Mouse (Mus musculus) forebrain, embryonic 14.5 days (tissue): Measurements from ENCODE around the gene Uba52. TPM values are rescaled to one million over a fixed set of nuclear protein-coding genes. Genes with fewer than 3 reads are reported as not detected.

ENCODE experiments used
- ATAC-seq: fragments of 200-750 bp; cut with Nextera tagmentation; 2 replicates; pipeline ENCODE4 v1.8.0; 2017; ENCODE audit warnings: mild to moderate bottlenecking, moderate library complexity
- DNase-seq: peaks from one replicate; pipeline ENCODE4 v3.0.0-alpha.2; 2015; ENCODE audit warnings: low spot score
- H3K27ac ChIP-seq: fragments of 300-500 bp; sonication (generic); 2 replicates; pipeline ENCODE4 v1.5.1; 2014; ENCODE audit warnings: low read depth, mild to moderate bottlenecking, control low read depth, low read length, moderate library complexity
- H3K27me3 ChIP-seq: fragments of 300-500 bp; sonication (generic); replicated peaks from 2 replicates; pipeline ENCODE4 v1.6.1; 2014; ENCODE audit warnings: low read length, control low read depth, mixed read lengths; ENCODE audit not compliant: control insufficient read depth, insufficient read depth
- H3K36me3 ChIP-seq: fragments of 300-500 bp; sonication (generic); 2 replicates; pipeline ENCODE4 v1.6.1; 2014; ENCODE audit warnings: low read length, control low read depth; ENCODE audit not compliant: control insufficient read depth, insufficient read depth
- H3K4me1 ChIP-seq: fragments of 300-500 bp; sonication (generic); 2 replicates; pipeline ENCODE4 v1.6.1; 2014; ENCODE audit warnings: antibody characterized with exemption, low read length, control low read depth; ENCODE audit not compliant: control insufficient read depth, insufficient read depth
- H3K4me2 ChIP-seq: fragments of 300-500 bp; sonication (generic); 2 replicates; pipeline ENCODE4 v1.6.1; 2014; ENCODE audit warnings: mild to moderate bottlenecking, control low read depth, low read length
- H3K4me3 ChIP-seq: fragments of 300-500 bp; sonication (generic); 2 replicates; pipeline ENCODE4 v1.5.1; 2014; ENCODE audit warnings: low read depth, low read length, control low read depth
- H3K9ac ChIP-seq: fragments of 300-500 bp; sonication (generic); 2 replicates; pipeline ENCODE4 v1.6.1; 2014; ENCODE audit warnings: mild to moderate bottlenecking, low read length, control low read depth, moderate library complexity
- H3K9me3 ChIP-seq: fragments of 300-500 bp; sonication (generic); replicated peaks from 2 replicates; pipeline ENCODE4 v1.6.1; 2016; ENCODE audit warnings: low read length, control low read depth, mixed read lengths; ENCODE audit not compliant: control insufficient read depth
- WGBS: fragments of 180-500 bp; shearing (Covaris S2); extraction: QIAGEN DNeasy Blood & Tissue Kit; methylation state at CpG from one replicate; pipeline ENCODE4 v1.1.7; 2014; 5-methylcytosine and 5-hydroxymethylcytosine counted together
- polyA plus RNA-seq: library from polyadenylated mRNA; unstranded; fragments of >200 nt; fragmentation: Nextera tagmentation; extraction: Ambion mirVana; gene quantifications from 2 replicates; pipeline ENCODE4 v1.2.1, GENCODE M21; 2014

Gene Uba52
- polyA plus RNA-seq, 1 experiment from 2014 or later: 911 TPM

DNA sequence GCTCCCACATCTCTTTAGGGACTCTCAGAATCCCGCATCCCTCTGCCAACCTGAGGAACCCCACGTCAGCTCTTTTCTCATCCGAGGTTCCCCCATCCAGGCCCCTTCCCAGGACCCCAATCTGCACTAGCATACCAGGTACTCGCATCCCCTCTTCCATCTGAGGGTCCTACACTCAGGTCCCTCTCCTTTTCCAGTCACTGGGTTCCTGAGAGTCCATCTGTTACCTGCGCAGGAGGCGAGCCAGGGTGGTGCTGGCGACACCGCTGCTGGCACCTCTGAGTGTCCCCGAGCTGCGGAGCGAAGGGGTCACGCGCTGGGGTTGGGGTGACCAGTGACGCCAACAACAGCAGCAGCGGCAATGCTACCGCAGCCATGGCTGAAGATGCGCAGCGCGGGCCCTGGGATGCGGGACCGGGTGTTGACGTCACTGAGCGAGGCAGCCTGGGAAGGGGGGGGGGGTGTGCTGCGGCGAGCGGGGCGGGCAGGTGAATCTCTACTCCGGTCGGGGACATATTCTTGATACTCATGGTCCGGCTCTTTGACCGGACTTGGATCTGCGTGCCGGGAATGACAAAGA is 23.6 kb downstream of the Uba52 start, which contains the start of gene Tmem59l:
Tmem59l (minus strand) TSS at position 418 of the 580 bp plus-strand sequence.
- ATAC-seq: peak; percentile 75

DNA sequence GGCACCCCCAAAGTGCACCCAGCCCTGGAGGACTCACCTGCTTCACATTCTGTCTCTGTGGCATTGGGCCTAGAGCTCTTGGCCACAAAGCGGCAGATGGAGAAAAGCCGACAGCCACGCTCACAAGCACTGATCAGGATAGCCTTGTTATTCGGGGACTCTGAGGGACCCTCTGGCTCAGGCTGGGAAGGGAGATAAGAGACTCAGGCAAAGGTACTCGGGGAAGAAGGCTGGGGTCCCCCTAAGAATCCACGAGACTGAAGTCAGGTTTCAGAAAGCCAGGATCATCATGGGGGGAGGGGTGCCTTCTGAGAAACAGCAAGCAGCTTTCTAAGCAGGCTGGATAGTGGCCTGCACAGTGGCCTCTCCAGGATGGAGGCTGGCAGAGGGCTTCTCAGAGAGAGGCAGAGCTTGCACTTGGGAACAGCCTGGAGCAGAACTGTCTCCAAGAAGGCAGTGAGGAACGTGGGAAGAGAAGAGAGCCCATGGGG is 24.4 kb downstream of the Uba52 start:
- WGBS: 53% methylated on average over 6 of the region's 7 CpGs
- no peak for ATAC-seq
- peaks cover 7% of the 10 kb centered on the region for H3K4me1 ChIP-seq

More for the DNA sequence above, 23.6 kb downstream of the Uba52 start, which contains the start of gene Tmem59l:
- WGBS: 4% methylated on average over 33 of the region's 33 CpGs
- H3K4me3 ChIP-seq: peak within 1 kb of the TSS; percentile 39
- H3K27ac ChIP-seq: no peak within 1 kb of the TSS
- H3K4me2 ChIP-seq: peak within 1 kb of the TSS; percentile 55
- peaks cover 72% of the 10 kb centered on the region for H3K27me3 ChIP-seq
- H3K4me1 ChIP-seq: peaks cover 7% of the 10 kb centered on the region
- H3K36me3 ChIP-seq: no peaks in the 10 kb centered on the region
- H3K9ac ChIP-seq: peak within 1 kb of the TSS; percentile 65
- DNase-seq: peak; percentile 65
- H3K9me3 ChIP-seq: no peaks in the 10 kb centered on the region

DNA sequence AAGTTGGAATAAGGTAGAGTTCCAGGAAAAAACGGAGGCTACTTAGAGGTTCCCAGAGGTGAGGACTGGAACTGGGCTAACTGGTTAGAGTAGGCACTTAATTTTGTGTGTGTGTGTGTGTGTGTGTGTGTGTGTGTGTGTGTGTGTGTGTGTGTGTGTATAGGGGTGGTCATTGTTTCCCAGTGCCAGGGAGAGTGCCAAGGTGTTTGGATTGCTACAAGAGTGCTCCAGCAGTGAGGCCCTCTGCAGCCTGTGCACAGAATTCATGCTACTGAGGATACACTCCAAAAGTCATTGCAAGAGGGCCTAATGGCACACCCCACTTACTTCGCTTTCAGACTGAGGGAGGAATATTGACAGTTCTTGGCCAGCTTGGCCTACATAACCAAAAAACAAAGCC is 27.7 kb downstream of the Uba52 start:
- H3K27ac ChIP-seq: no peak overlapping the region
- no peaks in the 10 kb centered on the region for H3K36me3 ChIP-seq
- DNase-seq (no peak), ATAC-seq (no peak)
- H3K4me1 ChIP-seq: no peaks in the 10 kb centered on the region
- H3K9me3 ChIP-seq: no peaks in the 10 kb centered on the region
- no peak overlapping the region for H3K4me3 ChIP-seq
- WGBS: 58% methylated on average over 2 of the region's 2 CpGs
- H3K9ac ChIP-seq: no peak overlapping the region
- H3K27me3 ChIP-seq: peaks cover 40% of the 10 kb centered on the region
- no peak overlapping the region for H3K4me2 ChIP-seq

More for the DNA sequence above, 24.4 kb downstream of the Uba52 start:
- no peaks in the 10 kb centered on the region for H3K9me3 ChIP-seq
- H3K4me3 ChIP-seq: peak overlapping the region; percentile 39; the same call in 1 of the 2 replicates
- H3K27me3 ChIP-seq: peaks cover 69% of the 10 kb centered on the region
- H3K36me3 ChIP-seq: no peaks in the 10 kb centered on the region
- DNase-seq: no peak
- H3K9ac ChIP-seq: no peak overlapping the region
- no peak overlapping the region for H3K27ac ChIP-seq
- H3K4me2 ChIP-seq: peak overlapping the region; percentile 55

DNA sequence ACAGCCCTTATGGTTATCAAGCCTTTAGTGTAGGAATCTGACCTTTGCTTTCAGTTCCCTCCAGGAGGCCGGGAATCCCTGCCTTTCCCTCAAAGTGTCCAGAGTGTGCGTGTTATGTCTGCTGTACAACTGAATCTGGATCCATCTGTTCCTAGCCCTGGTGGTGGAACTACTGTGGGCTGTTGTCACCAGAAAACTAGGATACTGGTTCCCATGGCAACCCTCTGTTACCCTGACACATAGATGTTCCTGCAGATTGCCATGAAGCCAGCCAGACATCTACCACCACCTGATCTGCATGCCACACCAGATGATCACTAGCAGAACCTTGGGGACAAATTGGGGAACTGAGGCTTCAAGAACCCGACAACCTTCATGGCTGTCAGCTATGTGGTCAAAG is 28.7 kb downstream of the Uba52 start:
- no peak for DNase-seq
- H3K36me3 ChIP-seq: no peaks in the 10 kb centered on the region
- no peak overlapping the region for H3K4me3 ChIP-seq
- no peak overlapping the region for H3K27ac ChIP-seq
- no peak overlapping the region for H3K9ac ChIP-seq
- peaks cover 36% of the 10 kb centered on the region for H3K27me3 ChIP-seq
- no peak for ATAC-seq
- 0 out of 2 replicates have a peak, but pooled peaks cover 4% of the 10 kb centered on the region for H3K4me1 ChIP-seq
- WGBS: 83% methylated on average over 3 of the region's 3 CpGs
- no peaks in the 10 kb centered on the region for H3K9me3 ChIP-seq
- H3K4me2 ChIP-seq: no peak overlapping the region

DNA sequence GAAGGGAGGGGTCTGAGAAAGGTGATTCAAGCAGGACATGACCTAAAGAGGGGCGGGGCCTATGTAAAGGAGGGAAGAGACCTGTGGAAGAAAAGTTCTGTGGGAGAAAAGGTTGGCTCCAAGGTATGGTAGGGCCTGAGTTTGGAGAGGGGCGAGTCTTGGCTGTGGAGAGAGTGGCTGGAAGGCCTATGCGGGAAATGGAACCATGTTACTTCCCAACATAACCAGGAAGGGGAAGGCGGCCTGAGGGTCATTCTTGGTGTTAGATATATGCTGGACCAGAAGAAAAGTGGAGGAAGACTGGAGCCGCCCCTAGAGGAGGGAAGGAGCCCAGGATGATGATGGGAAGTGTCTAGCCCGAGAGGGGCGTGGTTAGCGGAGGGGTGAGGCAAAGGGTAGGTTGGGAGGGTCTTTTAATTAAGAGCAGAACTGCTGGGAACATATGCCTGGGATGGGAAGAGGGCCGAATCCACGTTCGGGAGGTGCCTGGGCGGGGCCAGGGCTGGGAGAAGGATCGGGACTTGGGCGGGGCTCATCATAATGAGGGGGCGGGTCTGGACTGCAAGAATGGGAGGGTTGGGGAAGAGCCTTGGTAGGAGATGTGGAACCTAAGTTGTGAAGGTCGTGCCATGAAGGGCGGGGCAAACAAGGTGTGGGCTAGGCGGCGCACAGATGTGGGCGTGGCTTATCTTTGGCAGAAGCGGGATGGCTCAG is 33.2 kb downstream of the Uba52 start:
- H3K4me1 ChIP-seq: peaks cover 8% of the 10 kb centered on the region; the same call in 1 of the 2 replicates
- no peak overlapping the region; the same call in 1 of the 2 replicates for H3K9ac ChIP-seq
- DNase-seq (no peak), ATAC-seq (peak; percentile 40)
- 2% methylated on average over 21 of the region's 21 CpGs for WGBS
- H3K9me3 ChIP-seq: no peaks in the 10 kb centered on the region
- no peak overlapping the region for H3K27ac ChIP-seq
- H3K4me2 ChIP-seq: peak overlapping the region; percentile 71
- peak overlapping the region; percentile 71 for H3K4me3 ChIP-seq
- H3K36me3 ChIP-seq: no peaks in the 10 kb centered on the region
- H3K27me3 ChIP-seq: peaks cover 11% of the 10 kb centered on the region; the same call in 1 of the 2 replicates

DNA sequence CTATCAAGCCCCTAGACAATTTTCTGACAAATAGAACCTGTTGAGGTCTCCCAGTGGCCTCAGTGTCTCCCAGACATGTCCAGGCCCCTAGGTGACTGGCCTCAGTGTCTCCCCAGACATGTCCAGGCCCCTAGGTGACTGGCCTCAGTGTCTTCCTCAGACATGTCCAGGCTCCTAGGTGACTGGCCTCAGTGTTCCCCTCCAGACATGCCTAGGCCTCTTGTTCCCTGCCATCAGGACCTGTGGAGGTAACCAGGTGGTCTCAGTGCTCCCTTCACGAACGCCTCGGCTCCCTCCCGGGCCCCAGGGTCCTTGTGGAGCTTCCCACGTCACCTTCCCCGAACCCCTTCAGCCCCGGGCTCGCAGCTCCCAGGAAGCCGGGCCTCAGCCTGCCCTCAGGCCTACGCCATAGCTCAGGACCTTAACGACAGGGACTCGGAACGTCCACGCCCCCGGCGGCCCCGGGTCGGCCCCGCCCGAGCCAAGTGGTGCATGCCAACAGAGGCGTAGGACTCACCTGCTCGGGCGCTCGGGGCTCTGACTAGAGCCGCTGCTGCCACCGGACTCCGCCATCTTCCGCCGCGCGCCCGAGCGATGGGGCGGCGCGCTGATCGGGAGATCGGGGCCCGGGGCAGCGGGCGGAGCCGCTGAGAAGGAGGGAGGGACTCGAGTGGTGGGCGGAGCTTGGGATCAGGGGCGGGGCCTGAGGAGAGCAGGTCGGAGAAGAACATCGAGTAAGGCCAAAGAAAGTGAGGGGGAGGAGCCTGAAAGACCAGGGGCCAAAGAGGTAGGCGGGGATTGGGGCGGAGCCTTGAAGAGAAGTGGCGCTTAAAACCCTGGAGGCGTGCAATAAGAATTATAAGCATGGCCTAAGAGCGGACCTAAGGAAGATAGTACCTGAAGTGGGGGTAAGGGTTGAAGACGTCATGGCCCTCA is 34.0 kb downstream of the Uba52 start, which contains the start of gene Klhl26:
Klhl26 (minus strand) TSS at position 636 of the 936 bp plus-strand sequence.
- Histone ChIP-seq H3K9me3 (no peaks in the 10 kb centered on the region), H3K4me1 (peaks cover 8% of the 10 kb centered on the region; the same call in 1 of the 2 replicates), H3K36me3 (no peaks in the 10 kb centered on the region), H3K4me2 (peak within 1 kb of the TSS; percentile 71), H3K4me3 (peak within 1 kb of the TSS; percentile 71), H3K27me3 (peaks cover 4% of the 10 kb centered on the region; the same call in 1 of the 2 replicates), H3K9ac (peak within 1 kb of the TSS; percentile 87), H3K27ac (no peak within 1 kb of the TSS)
- WGBS: under 1% methylated on average over 53 of the region's 53 CpGs
- ATAC-seq: peak; percentile 92
- peak; percentile 91 for DNase-seq

DNA sequence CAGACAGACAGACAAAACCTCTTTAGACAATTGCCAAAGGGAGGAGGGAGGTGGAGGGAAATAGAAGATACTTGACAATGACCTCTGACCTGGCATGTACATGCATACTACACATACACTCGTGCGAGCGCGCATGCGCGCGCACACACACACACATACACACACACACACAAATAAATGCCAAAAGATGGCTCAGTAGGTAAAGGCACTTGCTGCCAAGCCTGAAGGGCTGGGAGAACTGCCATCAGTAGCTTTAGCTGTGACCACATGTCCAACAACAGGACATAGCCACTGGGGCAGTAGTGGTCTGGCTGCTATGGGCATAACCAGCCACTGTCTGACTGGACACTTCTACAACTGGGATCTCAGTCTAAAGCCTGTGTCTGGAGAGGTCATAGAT is 38.7 kb downstream of the Uba52 start:
- Histone ChIP-seq H3K27me3 (no peaks in the 10 kb centered on the region), H3K9me3 (no peaks in the 10 kb centered on the region), H3K4me3 (no peak overlapping the region), H3K4me1 (peaks cover 3% of the 10 kb centered on the region; the same call in 1 of the 2 replicates), H3K27ac (no peak overlapping the region), H3K9ac (no peak overlapping the region), H3K36me3 (no peaks in the 10 kb centered on the region), H3K4me2 (no peak overlapping the region)
- ATAC-seq (no peak), DNase-seq (no peak)
- 98% methylated on average over 7 of the region's 7 CpGs for whole genome bisulfite sequencing

DNA sequence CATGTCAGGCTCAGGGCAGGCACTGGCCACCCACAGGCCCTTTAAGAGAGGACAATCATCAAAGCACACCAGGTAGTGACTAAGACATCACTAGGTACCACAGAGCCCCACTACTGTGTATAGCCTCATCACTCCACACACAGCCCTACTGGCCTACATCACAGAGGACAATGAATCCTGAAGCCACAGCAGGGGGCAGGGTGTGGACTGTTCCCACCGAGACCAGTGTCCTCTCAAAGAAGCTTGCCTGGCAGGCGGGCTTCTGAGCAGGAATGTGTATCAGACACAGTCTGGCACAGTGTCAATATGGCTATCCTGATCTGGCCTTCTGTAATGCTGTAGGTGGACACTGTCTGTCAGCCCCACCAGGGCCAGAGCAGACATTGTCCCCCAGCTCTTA is 40.7 kb downstream of the Uba52 start:
- Histone ChIP-seq H3K4me2 (no peak overlapping the region), H3K4me1 (no peaks in the 10 kb centered on the region), H3K27me3 (no peaks in the 10 kb centered on the region), H3K27ac (no peak overlapping the region), H3K9ac (no peak overlapping the region), H3K36me3 (no peaks in the 10 kb centered on the region), H3K9me3 (no peaks in the 10 kb centered on the region), H3K4me3 (no peak overlapping the region)
- 64% methylated on average over 2 of the region's 2 CpGs for WGBS
- no peak for ATAC-seq
- DNase-seq: no peak
